Mouse (Mus musculus): ENCODE measurements around the gene Dpf3.

Gene Dpf3

DNA sequence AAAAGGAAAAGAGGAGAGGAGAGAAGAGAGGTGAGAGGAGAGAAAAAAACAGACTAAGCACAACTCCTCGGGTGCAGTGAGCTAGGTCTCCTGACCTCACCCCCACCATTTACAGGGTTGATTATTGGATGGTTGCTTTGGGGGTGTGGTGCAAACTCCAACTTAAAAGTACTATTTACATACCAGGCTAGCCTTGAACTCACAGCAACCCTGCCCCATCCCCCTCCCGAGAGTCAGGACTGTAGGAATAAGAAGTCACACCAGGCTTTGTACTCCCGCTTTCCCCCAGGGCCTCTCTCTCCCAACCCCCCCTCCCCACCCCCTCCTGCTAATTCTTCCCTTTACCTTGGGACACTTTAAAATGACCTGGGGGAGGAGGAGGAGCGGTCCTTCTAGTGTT, 8.8 kb upstream of the Dpf3 start:
- no peak for DNase-seq (ENCODE audit: low spot score in 2 of 2)

GRCm38 (mm10) chr12:83495961-83496282, 8.4 kb upstream of the Dpf3 start:
- DNase-seq (ENCODE audit: low spot score in 2 of 2): no peak

DNA sequence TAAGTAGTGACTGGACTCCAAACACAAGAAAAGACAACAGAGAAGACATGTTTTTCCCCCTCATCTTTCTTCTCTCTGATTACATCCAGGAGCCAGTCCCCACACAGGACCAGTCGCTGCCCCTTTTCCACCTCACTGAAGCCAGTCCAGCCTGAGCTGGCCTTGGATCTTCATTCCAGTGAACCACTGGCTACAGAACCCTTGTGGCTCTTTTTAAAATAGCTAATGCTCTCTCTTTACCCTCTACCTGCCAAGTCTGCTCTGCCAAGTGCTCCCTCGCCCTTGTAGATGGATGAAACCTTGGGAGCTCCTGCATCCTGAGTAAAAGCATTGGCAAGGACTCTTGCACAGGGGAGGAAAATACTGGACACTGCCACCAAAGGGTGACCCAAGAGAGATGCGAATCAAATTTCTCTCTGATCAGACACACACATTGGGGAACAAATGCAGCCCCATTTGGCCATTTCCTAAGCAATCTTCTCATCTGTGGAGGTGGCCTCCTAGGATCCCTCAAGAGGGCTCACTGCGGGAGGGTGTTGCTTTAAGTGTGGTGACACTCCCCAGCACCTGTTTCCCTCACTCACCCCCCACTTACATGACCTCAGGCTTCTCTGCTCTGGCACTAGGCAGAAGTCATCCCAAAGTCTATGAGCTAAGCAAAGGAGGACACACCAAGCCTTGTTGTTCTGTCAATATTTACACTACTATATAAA, 7.9 kb upstream of the Dpf3 start:
- no peak for DNase-seq (ENCODE audit: low spot score in 2 of 2)

DNA sequence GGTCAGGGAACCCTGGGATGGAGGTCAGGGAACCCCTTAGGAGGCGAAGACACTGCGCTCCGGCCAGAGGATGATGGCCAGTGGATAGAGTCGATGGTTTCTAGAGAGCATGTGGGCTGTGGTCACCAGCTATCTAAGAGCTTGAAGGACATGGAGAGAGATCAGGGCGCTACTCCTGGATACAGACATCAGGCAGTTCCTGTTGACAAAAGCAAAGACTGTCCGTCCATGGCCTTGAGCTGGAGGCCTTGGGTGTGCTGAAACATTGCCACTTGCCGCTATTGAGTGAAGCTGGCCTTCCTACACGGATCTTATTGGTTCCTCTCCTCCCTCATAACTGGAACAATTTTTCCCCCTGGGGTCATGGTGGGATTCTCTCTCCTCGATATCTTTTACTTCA, 6.7 kb upstream of the Dpf3 start:
- no peak for DNase-seq (ENCODE audit: low spot score in 2 of 2)

DNA sequence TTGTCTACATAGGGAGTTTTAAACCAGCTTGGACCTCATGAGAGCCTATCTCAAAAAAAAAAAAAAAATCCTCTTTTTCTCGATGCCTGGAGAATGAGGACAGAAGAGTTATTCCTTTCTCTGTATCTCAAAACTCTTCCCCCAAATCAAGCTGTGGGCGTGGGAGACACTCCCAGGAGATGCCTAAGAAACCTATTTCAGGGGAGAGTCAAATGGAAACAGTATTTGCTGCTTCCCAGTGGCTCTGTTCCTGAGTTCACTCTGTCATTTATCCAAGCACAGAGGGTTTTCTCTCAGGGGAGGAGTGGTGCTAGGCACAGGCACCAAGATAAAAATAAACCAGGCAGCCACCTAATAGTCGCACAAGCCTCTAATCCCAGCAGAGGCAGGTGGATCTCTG, 5.3 kb upstream of the Dpf3 start:
- no peak for DNase-seq (ENCODE audit: low spot score in 2 of 2)

DNA sequence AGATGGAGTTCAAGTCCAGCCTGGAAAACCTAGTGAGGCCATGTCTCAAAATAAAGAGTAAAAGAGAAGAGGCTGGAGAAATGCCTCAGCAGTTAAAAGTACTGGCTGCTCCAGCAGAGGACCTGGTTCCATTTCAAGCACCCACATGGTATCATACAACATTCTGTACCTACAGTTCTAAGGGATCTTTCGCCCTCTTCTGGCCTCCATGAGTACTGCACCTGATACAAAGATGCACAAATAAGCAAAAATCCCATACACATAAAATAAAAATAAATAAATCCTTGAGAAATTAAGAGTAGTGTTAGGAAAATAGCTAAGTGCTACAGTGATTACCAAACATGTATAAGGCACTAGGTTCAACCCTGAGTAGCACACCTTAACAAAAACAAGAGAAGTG, 4.1 kb upstream of the Dpf3 start:
- no peak for DNase-seq (ENCODE audit: low spot score in 2 of 2)

GRCm38 (mm10) chr12:83489748-83490147, 2.2 kb upstream of the Dpf3 start:
- no peak for DNase-seq (ENCODE audit: low spot score in 2 of 2)

DNA sequence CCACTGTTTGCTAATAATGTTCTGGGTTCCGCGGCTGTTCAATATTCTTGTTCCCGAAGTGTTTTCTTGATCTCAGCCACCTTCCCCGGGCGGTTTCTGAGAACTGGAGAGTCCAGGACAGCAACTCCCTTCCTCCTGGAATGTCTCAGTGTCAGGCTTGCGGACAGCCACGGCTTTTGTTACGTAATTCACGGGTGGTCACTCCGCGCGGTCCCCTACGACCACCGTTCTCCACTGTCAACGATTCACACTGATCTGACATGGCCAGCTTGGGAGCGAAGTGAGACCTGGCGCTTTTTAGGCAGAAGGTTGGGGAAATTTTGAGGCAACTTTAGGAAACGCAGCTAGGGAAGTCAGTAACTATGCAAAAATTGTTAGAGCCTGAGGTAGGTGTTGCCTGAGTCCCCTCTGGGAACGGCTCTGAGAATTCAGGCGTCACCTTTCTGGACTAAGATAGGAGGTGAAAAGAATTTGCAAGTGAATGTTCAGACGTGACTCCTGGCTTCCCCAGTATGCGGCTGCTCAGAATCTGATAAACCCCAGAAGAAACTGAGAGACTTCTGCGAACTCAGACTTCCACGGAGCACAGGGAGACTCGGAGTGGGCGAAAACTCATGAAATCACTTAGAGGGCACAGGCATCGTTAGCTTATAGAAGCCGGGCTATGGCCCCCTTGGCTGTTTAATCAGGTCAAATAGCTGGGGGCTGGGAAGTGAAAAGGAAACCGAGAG, 860 bp upstream of the Dpf3 start:
- DNase-seq (ENCODE audit: low spot score in 2 of 2): peak in 1 of 2 experiments; percentile 12

GRCm38 (mm10) chr12:83486671-83487461, 650 bp downstream of the Dpf3 start:
- DNase-seq (ENCODE audit: low spot score in 2 of 2): peak; percentile 22 to 44

DNA sequence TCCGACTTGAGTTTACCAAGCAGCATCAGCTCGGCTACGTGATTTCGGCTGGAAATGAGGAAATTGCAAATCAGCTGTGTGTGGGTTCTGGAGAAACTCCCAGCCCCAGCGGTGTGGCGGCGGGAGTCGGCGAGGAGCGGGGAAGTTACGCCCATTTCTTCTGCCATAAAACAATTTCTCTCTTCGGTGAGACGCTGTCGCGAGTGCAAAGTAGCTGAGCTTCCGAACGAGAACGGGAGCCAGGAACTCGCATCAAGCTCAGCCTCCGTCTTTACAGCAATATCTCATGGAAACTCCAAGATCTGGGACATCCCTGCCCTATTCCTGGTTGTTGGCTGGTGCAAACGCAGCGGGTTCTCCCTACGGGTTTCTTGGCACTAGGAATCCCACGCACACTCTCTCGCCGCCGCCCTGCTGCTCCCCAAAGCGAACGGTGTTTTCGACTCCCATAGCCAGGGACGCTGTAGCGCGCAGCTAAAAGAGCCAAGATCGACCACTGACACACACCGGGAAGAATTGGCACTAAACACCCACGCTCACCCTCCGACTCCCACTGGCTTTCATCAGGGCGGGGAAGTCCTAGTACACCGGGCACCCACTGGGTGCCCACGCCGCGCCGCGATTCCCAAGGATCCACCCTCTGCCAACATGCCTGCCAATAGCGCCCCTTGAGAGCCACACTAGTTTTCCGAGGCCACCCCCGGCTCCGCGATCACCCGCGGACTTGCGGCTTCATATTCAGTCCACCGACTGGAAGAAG, 1.4 kb downstream of the Dpf3 start:
- peak; percentile 77 for DNase-seq (ENCODE audit: low spot score in 2 of 2)

- peak in 1 of 2 experiments; percentile 16 for DNase-seq (ENCODE audit: low spot score in 2 of 2)
Observed at GRCm38 (mm10) chr12:83484855-83485745, 2.4 kb downstream of the Dpf3 start.

DNA sequence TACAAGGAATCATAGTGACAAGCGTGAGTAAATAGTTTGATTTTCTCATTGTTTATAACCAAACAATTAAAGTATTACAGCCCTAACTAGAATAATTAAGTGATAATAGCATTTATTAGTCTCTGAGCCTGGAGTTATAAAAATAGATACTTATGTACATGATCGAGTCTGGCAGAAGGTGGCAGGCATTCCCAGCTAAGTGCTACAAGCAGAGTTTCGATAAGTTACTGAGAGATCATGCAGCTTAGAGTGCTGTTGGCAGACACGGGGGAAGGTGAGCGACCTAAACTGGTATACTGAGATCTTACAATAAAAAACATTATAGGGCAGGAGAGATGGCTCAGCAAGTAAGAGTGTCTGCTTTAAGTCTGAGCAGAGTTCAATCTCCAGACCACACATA, 3.9 kb downstream of the Dpf3 start:
- DNase-seq (ENCODE audit: low spot score in 2 of 2): no peak

DNA sequence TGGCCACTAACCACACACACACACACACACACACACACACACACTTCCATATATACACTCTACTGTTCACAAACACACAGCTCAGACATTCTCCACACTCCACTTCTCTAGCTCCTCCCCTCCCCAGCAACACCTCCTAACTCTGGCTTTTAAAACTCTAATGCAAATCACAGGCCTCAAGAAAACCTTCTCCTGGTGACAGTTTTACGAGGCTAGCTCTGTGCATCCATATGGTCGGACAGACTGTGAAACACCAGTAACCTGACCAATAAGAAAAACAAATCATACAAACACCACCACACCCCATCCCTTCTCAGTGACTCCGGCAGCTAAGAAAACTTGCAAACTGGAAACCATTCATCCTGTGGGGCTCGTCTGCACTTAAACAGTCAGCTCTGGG, 6.1 kb downstream of the Dpf3 start:
- DNase-seq (ENCODE audit: low spot score in 2 of 2): no peak

- DNase-seq (ENCODE audit: low spot score in 2 of 2): no peak
Observed at GRCm38 (mm10) chr12:83479818-83480401, 7.6 kb downstream of the Dpf3 start.

DNA sequence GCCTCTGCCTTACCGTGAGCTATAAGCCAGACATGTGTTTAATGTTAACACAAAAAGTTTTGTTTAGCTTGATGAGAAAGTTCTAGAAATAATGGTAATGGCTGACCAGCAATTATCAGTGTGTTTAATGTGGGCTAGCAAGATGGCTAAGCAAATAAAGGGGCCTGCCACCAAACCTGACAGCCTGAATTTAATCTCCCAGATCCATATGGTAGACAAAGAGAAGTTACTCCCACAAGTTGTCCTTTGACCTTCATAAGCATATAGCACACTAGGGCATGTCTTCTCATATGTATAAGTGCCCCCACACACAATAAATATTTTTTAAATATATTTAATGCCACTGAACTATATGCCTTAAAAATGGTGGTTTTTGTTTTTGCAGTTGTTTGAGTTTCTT, 8.4 kb downstream of the Dpf3 start:
- no peak for DNase-seq (ENCODE audit: low spot score in 2 of 2)

- DNase-seq (ENCODE audit: low spot score in 2 of 2): no peak
Observed at GRCm38 (mm10) chr12:83476277-83476676, 11.2 kb downstream of the Dpf3 start.

DNA sequence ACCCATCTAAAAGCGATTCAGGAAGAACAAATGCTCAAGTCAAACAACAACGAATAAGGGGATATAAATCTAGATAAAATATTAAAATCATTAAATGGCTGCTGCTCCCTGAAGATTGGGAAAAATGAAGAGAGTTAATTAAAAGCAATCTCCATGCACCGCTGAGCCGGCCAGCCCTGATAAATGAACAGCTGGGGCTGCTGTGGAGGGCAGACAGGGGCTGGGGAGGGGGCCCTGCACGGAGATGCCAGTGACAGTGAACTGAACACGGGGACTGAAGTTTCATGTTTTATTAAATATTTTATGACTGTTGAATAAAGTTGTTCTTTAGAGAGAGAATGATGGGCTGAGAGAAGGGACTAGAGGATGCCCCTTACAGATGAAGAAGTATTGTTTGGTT, 12.1 kb downstream of the Dpf3 start:
- DNase-seq (ENCODE audit: low spot score in 2 of 2): no peak

DNA sequence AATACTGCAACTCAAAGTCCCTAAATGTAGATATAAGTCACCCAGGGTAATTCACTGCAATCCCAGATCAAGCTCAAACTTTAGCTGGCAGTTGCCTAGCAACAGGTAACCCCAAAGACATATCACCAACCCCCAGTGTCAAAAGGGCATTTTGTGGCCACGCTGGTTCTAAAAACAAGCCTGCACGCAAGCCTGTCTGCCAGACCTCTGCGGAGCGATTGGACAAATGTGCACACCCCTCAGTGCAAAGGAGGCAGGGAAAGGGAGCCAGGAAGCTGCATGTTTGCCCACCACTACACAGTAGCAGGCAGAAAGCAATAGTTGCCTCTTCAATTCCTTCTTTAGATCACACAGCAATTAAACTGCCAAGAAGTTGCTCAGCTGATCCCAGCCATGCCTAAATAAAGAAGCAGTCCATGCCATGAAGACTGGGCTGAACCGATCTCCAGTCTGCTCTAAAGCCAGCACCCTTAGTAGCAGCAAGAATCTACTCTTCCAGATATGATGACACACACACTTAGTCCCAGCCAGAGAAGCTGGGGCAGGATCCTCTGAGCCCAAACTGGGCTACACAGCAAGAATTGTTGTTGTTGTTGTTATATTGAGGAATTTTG, 13.4 kb downstream of the Dpf3 start:
- no peak for DNase-seq (ENCODE audit: low spot score in 2 of 2)

DNA sequence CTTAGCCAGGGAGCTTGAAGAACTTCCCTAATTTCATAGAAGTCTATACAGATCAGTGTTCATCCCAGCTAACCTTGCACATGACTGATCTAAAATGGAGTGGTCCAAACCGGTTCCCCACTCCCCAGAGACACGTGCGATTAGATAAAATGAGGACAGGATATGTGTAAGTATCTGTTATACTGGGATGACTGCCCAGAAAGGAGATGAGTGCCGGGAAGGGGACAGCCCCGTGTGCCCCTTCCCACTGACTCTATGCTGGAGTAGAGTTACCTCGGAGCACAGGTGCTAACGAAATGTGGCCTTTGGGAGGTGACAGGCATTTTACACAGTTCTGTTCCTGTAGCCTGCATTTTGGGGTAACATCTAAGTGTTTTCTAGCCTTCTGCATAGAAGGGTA, 15.8 kb downstream of the Dpf3 start:
- no peak for DNase-seq (ENCODE audit: low spot score in 2 of 2)

DNA sequence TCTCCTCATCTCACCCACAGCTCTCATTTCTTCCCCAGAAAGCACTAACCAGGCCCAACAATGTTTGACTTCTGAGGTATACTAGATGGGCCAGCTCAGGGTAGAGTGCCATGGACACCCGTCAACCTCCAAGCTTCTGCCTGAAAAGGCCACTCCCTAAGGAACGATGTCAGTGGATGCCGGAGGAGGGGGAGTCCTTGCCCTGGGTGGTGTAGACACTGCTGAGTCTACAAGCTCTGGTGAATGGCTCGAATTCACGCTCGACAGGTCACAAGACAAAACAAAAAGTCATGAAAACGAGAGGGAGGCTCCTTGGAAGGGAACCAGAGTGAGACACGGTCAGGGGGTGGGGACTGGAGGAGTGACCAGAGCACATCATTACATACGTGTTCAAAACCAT, 17.4 kb downstream of the Dpf3 start:
- DNase-seq (ENCODE audit: low spot score in 2 of 2): no peak

Data from frontal cortex, postnatal 36 days (tissue).